Mouse (Mus musculus) CH12.LX (cell line): ENCODE results near the gene Grsf1. TPM values are rescaled to one million over a fixed set of nuclear protein-coding genes. Genes with fewer than 3 reads are reported as not detected.

ENCODE experiments used
- DNase-seq: peaks from one replicate; pipeline ENCODE4 v3.0.0-alpha.2; 2013; ENCODE audit errors: extremely low read depth
- H3K27ac ChIP-seq: 2 replicates; pipeline ENCODE4 v1.5.1; 2012; ENCODE audit warnings: low read depth, mild to moderate bottlenecking, control low read depth, moderate library complexity; ENCODE audit not compliant: insufficient read depth
- H3K27me3 ChIP-seq: replicated peaks from 2 replicates; pipeline ENCODE3; 2012; ENCODE audit warnings: inconsistent platforms
- H3K36me3 ChIP-seq, 2 experiments: replicated peaks in 1 of 2; 2 replicates each; pipeline versions ENCODE3 to v1.6.1; 2012; ENCODE audit warnings: inconsistent platforms in 1 of 2, low read length in 1 of 2, mild to moderate bottlenecking in 1 of 2, mixed read lengths in 1 of 2, moderate library complexity in 1 of 2; ENCODE audit not compliant: control insufficient read depth in 1 of 2, insufficient read depth in 1 of 2
- H3K4me1 ChIP-seq, 2 experiments: 2 replicates each; pipeline ENCODE4 v1.6.1; 2012; ENCODE audit warnings: inconsistent platforms in 1 of 2, moderate library complexity in 1 of 2; ENCODE audit not compliant: insufficient read depth in 2 of 2, control insufficient read depth in 1 of 2
- H3K4me2 ChIP-seq: 2 replicates; pipeline ENCODE4 v1.6.1; 2012; ENCODE audit warnings: low read depth, mild to moderate bottlenecking, control low read depth; ENCODE audit not compliant: poor library complexity, insufficient read depth, severe bottlenecking
- H3K4me3 ChIP-seq, 3 experiments: fragments of 150-350 bp in 1 of 3; sonication (generic) in 1 of 3; replicated peaks in 1 of 3; 2 replicates each; pipeline versions ENCODE3 to v1.5.1; 2011 to 2012; ENCODE audit warnings: low read depth in 2 of 3, low read length in 2 of 3, mild to moderate bottlenecking in 2 of 3, moderate library complexity in 2 of 3, control low read depth in 1 of 3, improper control_type of control experiment in 1 of 3, inconsistent platforms in 1 of 3, mixed read lengths in 1 of 3; ENCODE audit not compliant: poor library complexity in 1 of 3
- H3K79me2 ChIP-seq: replicated peaks from 2 replicates; pipeline ENCODE4 v1.6.1; 2012; ENCODE audit warnings: mild to moderate bottlenecking, moderate library complexity; ENCODE audit not compliant: control insufficient read depth, poor library complexity, insufficient read depth, severe bottlenecking; ENCODE audit errors: extremely low read depth
- H3K9ac ChIP-seq: 2 replicates; pipeline ENCODE4 v1.6.1; 2012; ENCODE audit warnings: low read depth, mild to moderate bottlenecking, control low read depth, moderate library complexity; ENCODE audit not compliant: insufficient read depth
- H3K9me3 ChIP-seq: replicated peaks from 2 replicates; pipeline ENCODE3; 2012; ENCODE audit warnings: low read length, inconsistent platforms, mixed read lengths
- BHLHE40 ChIP-seq: IDR thresholded peaks from 2 replicates; pipeline ENCODE4 v1.6.1; 2011; ENCODE audit warnings: mild to moderate bottlenecking, low read depth, low read length, improper control_type of control experiment
- CHD1 ChIP-seq: IDR thresholded peaks from 2 replicates; pipeline ENCODE4 v1.6.1; 2012; ENCODE audit warnings: low read depth, low read length, improper control_type of control experiment, inconsistent platforms
- E2F4 ChIP-seq: IDR thresholded peaks from 2 replicates; pipeline ENCODE4 v1.6.1; 2011; ENCODE audit warnings: low read depth, low read length, improper control_type of control experiment; ENCODE audit not compliant: insufficient replicate concordance
- ELF1 ChIP-seq: IDR thresholded peaks from 2 replicates; pipeline ENCODE4 v1.6.1; 2014; ENCODE audit warnings: low read depth, mild to moderate bottlenecking, inconsistent platforms, low read length, improper control_type of control experiment
- ETS1 ChIP-seq: conservative IDR thresholded peaks from 2 replicates; pipeline ENCODE4 v1.6.1; 2012; ENCODE audit warnings: low read depth, mild to moderate bottlenecking, inconsistent platforms, low read length, improper control_type of control experiment, moderate library complexity
- IRF4 ChIP-seq: IDR thresholded peaks from 2 replicates; pipeline ENCODE4 v1.6.1; 2014; ENCODE audit warnings: low read depth, mild to moderate bottlenecking, inconsistent platforms, low read length, improper control_type of control experiment
- JUND ChIP-seq: conservative IDR thresholded peaks from 2 replicates; pipeline ENCODE4 v1.6.1; 2011; ENCODE audit warnings: low read depth, low read length, improper control_type of control experiment
- MAFK ChIP-seq: IDR thresholded peaks from 2 replicates; pipeline ENCODE4 v1.6.1; 2011; ENCODE audit warnings: low read length, improper control_type of control experiment; ENCODE audit not compliant: insufficient replicate concordance
- MAX ChIP-seq: IDR thresholded peaks from 2 replicates; pipeline ENCODE4 v1.6.1; 2011; ENCODE audit warnings: low read length, improper control_type of control experiment
- MAZ ChIP-seq: IDR thresholded peaks from 2 replicates; pipeline ENCODE4 v1.6.1; 2012; ENCODE audit warnings: low read depth, mild to moderate bottlenecking, inconsistent platforms, low read length, improper control_type of control experiment, moderate library complexity
- MYC ChIP-seq: IDR thresholded peaks from 2 replicates; pipeline ENCODE4 v1.6.1; 2011; ENCODE audit warnings: low read depth, mild to moderate bottlenecking, improper control_type of control experiment, low read length
- NELFE ChIP-seq: IDR thresholded peaks from 2 replicates; pipeline ENCODE4 v1.6.1; 2011; ENCODE audit warnings: low read depth, low read length, improper control_type of control experiment
- NRF1 ChIP-seq: IDR thresholded peaks from 2 replicates; pipeline ENCODE4 v1.6.1; 2014; ENCODE audit warnings: low read depth, mild to moderate bottlenecking, inconsistent platforms, low read length, improper control_type of control experiment, moderate library complexity
- RAD21 ChIP-seq: IDR thresholded peaks from 2 replicates; pipeline ENCODE4 v1.6.1; 2011; ENCODE audit warnings: low read depth, mild to moderate bottlenecking, low read length, improper control_type of control experiment, moderate library complexity
- RCOR1 ChIP-seq: conservative IDR thresholded peaks from 2 replicates; pipeline ENCODE4 v1.6.1; 2012; ENCODE audit warnings: low read depth, mild to moderate bottlenecking, inconsistent platforms, low read length, improper control_type of control experiment
- TBP ChIP-seq: conservative IDR thresholded peaks from 2 replicates; pipeline ENCODE4 v1.6.1; 2011; ENCODE audit warnings: low read depth, low read length, improper control_type of control experiment
- TCF12 ChIP-seq: IDR thresholded peaks from 2 replicates; pipeline ENCODE4 v1.6.1; 2014; ENCODE audit warnings: low read depth, mild to moderate bottlenecking, inconsistent platforms, low read length, improper control_type of control experiment
- UBTF ChIP-seq: IDR thresholded peaks from 2 replicates; pipeline ENCODE4 v1.6.1; 2012; ENCODE audit warnings: low read depth, mild to moderate bottlenecking, inconsistent platforms, low read length, improper control_type of control experiment, moderate library complexity
- USF2 ChIP-seq: conservative IDR thresholded peaks from 2 replicates; pipeline ENCODE4 v1.6.1; 2011; ENCODE audit warnings: low read depth, low read length, improper control_type of control experiment
- ZC3H11A ChIP-seq: IDR thresholded peaks from 2 replicates; pipeline ENCODE4 v1.6.1; 2012; ENCODE audit warnings: low read depth, mild to moderate bottlenecking, inconsistent platforms, low read length, improper control_type of control experiment
- ZKSCAN1 ChIP-seq: IDR thresholded peaks from 2 replicates; pipeline ENCODE4 v1.6.1; 2012; ENCODE audit warnings: low read depth, inconsistent platforms, low read length, improper control_type of control experiment, borderline replicate concordance
- ZMIZ1 ChIP-seq: IDR thresholded peaks from 2 replicates; pipeline ENCODE4 v1.6.1; 2012; ENCODE audit warnings: low read depth, mild to moderate bottlenecking, inconsistent platforms, low read length, improper control_type of control experiment
- ZNF384 ChIP-seq: IDR thresholded peaks from 2 replicates; pipeline ENCODE4 v1.6.1; 2012; ENCODE audit warnings: low read depth, low read length, improper control_type of control experiment, inconsistent platforms
- dilution Hi-C: fragments of 300-500 bp; cut with MboI; formaldehyde crosslinking; loops from 2 replicates; pipeline ENCODE4 v1.14.3; 2020; ENCODE audit warnings: low sequenced_read_pairs; ENCODE audit not compliant: extremely low pct_unique_long_range_greater_than_20kb, extremely low pct_ligation_motif_present
- in situ Hi-C: fragments of 300-500 bp; cut with MboI; formaldehyde crosslinking; loops from 3 replicates; pipeline ENCODE4 v1.14.3; 2019; ENCODE audit warnings: low sequenced_read_pairs, low pct_ligation_motif_present, low pct_unique_long_range_greater_than_20kb, mixed read lengths
- polyA plus RNA-seq: library from polyadenylated mRNA; unstranded; fragments of >175 nt; gene quantifications from 2 replicates; pipeline ENCODE4 v1.2.1, GENCODE M21; 2012; ENCODE audit warnings: low read depth; ENCODE audit not compliant: insufficient read length
- total RNA-seq, 2 experiments: library from RNA; depleted of rRNA; stranded (reverse); fragments of 300-350 nt in 1 of 2; fragments of >200 nt in 1 of 2; gene quantifications; 2 replicates each; pipeline ENCODE4 v1.2.3; 2012 to 2014

Gene Grsf1
- total and polyA plus RNA-seq, 3 experiments = 56.8 to 109 (median 100) TPM

DNA sequence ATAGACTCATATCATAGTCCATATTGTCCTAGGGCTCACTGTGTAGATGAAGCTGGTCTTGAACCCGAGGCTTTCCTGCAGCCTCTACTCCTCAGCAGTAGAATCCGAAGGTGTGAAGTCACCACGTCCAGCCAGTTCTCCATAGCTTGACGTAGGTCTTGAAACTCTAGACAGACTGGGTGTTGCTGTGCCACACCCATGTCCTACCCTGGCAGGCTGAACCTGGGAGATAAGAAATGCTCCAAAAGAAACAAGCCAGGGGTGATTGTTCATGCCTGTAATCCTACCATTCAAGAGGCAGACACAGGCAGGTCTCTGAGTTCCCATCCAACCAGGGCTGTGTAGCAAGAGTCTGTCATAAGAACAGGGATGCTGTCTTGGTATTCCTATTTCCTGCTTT, 48.4 kb downstream of the Grsf1 start:
- H3K9me3 ChIP-seq = no peaks in the 10 kb centered on the region
- H3K36me3 ChIP-seq = peaks cover 14 to 43% of the 10 kb centered on the region in 2 experiments
- no peak overlapping the region for H3K4me2 ChIP-seq
- TF ChIP-seq BHLHE40 = no peak
- TF ChIP-seq MAFK = no peak
- TF ChIP-seq TCF12 = no peak
- TF ChIP-seq UBTF = no peak
- TF ChIP-seq ZC3H11A = no peak
- TF ChIP-seq MAX = no peak
- no peak for TF ChIP-seq E2F4
- no peak for TF ChIP-seq NRF1
- no peak for TF ChIP-seq ETS1
- TF ChIP-seq NELFE = no peak
- TF ChIP-seq ELF1 = no peak
- no peak for TF ChIP-seq ZNF384
- TF ChIP-seq IRF4 = no peak
- no peak for TF ChIP-seq ZMIZ1
- TF ChIP-seq RAD21 = no peak
- H3K79me2 ChIP-seq = no peaks in the 10 kb centered on the region
- H3K9ac ChIP-seq = no peak overlapping the region
- no peaks in the 10 kb centered on the region for H3K27me3 ChIP-seq
- no peak overlapping the region for H3K4me3 ChIP-seq
- H3K27ac ChIP-seq = no peak overlapping the region
- dilution Hi-C loops = no loop called here
- DNase-seq = no peak
- H3K4me1 ChIP-seq = peaks cover 12 to 35% of the 10 kb centered on the region in 2 experiments
- in situ Hi-C loops = no loop called here

- no peak overlapping the region for H3K4me2 ChIP-seq
- DNase-seq = no peak
- H3K9me3 ChIP-seq = no peaks in the 10 kb centered on the region
- H3K27ac ChIP-seq = no peak overlapping the region
- in situ Hi-C loops (no loop called here), dilution Hi-C loops (no loop called here)
- H3K4me3 ChIP-seq = no peak overlapping the region
- H3K4me1 ChIP-seq = 0 out of 4 replicates have a peak, but pooled peaks cover 0 to 3% of the 10 kb centered on the region in 2 experiments
- H3K27me3 ChIP-seq = no peaks in the 10 kb centered on the region
- TF ChIP-seq ZKSCAN1 (no peak), MYC (no peak), TBP (no peak), NRF1 (no peak), IRF4 (no peak), CHD1 (no peak), RCOR1 (no peak), MAZ (no peak), JUND (no peak), USF2 (no peak)
- no peaks in the 10 kb centered on the region for H3K79me2 ChIP-seq
- H3K36me3 ChIP-seq = peaks cover 32 to 75% of the 10 kb centered on the region in 2 experiments
- H3K9ac ChIP-seq = no peak overlapping the region
These were observed 59.0 kb downstream of the Grsf1 start for GRCm38 (mm10) chr5:88616988-88617387.
